Mouse (Mus musculus) forebrain, embryonic 10.5 days (tissue): ENCODE data around the gene Lgals7. TPM values are rescaled to one million over a fixed set of nuclear protein-coding genes. Genes with fewer than 3 reads are reported as not detected.

Experiments used
- DNase-seq: peaks from one replicate; pipeline ENCODE4 v3.0.0-alpha.2; 2017; ENCODE audit warnings: low spot score; ENCODE audit errors: extremely low spot score
- H3K27ac ChIP-seq: fragments of 300-500 bp; sonication (generic); 2 replicates; pipeline ENCODE4 v1.5.1; 2016; ENCODE audit warnings: mild to moderate bottlenecking
- H3K27me3 ChIP-seq: fragments of 300-500 bp; sonication (generic); 2 replicates; pipeline ENCODE4 v1.6.1; 2016; ENCODE audit warnings: mild to moderate bottlenecking; ENCODE audit not compliant: poor library complexity, severe bottlenecking
- H3K36me3 ChIP-seq: fragments of 300-500 bp; sonication (generic); replicated peaks from 2 replicates; pipeline ENCODE4 v1.6.1; 2016; ENCODE audit warnings: mild to moderate bottlenecking, moderate library complexity
- H3K4me1 ChIP-seq: fragments of 300-500 bp; sonication (generic); 2 replicates; pipeline ENCODE4 v1.6.1; 2016
- H3K4me3 ChIP-seq: fragments of 300-500 bp; sonication (generic); 2 replicates; pipeline ENCODE4 v1.5.1; 2016; ENCODE audit warnings: mild to moderate bottlenecking, moderate library complexity
- H3K9me3 ChIP-seq: fragments of 300-500 bp; sonication (generic); 2 replicates; pipeline ENCODE4 v1.6.1; 2016; ENCODE audit warnings: mild to moderate bottlenecking, moderate library complexity
- WGBS: fragments of 180-500 bp; shearing (Covaris S2); methylation state at CpG from one replicate; pipeline ENCODE4 v1.1.7; 2016; 5-methylcytosine and 5-hydroxymethylcytosine counted together
- polyA plus RNA-seq: library from polyadenylated mRNA; unstranded; fragments of >200 nt; fragmentation: Nextera tagmentation; extraction: Ambion mirVana; gene quantifications from 2 replicates; pipeline ENCODE4 v1.2.1, GENCODE M21; 2016

Lgals7 gene
- polyA plus RNA-seq, 1 experiment from 2014 or later = 0.26 TPM

DNA sequence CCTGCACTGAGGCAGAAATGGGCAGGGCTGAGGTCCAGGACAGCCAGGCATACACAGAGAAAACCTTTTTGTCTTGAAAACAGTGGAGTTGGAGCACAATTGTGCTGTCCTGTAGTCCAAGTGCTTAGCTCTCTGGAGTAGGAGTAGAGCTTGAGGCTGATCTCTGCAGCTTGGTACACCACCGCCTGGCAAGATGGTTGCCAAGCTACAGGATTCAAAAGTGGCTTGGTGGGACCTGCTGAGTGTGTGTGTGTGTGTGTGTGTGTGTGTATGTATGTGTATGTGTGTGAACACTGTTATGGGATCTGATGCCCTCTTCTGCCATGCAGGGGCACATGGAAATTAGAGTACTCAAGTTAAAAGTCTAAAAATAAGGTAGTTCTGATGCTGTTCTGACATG lies 41.1 kb upstream of the Lgals7 start:
- no peaks in the 10 kb centered on the region for H3K9me3 ChIP-seq
- no peaks in the 10 kb centered on the region for H3K27me3 ChIP-seq
- H3K36me3 ChIP-seq = peaks cover 59% of the 10 kb centered on the region
- H3K4me1 ChIP-seq = peaks cover 57% of the 10 kb centered on the region
- no peak for DNase-seq
- 59% methylated on average over 1 of the region's 1 CpGs for WGBS
- no peak overlapping the region for H3K4me3 ChIP-seq
- H3K27ac ChIP-seq = no peak overlapping the region

DNA sequence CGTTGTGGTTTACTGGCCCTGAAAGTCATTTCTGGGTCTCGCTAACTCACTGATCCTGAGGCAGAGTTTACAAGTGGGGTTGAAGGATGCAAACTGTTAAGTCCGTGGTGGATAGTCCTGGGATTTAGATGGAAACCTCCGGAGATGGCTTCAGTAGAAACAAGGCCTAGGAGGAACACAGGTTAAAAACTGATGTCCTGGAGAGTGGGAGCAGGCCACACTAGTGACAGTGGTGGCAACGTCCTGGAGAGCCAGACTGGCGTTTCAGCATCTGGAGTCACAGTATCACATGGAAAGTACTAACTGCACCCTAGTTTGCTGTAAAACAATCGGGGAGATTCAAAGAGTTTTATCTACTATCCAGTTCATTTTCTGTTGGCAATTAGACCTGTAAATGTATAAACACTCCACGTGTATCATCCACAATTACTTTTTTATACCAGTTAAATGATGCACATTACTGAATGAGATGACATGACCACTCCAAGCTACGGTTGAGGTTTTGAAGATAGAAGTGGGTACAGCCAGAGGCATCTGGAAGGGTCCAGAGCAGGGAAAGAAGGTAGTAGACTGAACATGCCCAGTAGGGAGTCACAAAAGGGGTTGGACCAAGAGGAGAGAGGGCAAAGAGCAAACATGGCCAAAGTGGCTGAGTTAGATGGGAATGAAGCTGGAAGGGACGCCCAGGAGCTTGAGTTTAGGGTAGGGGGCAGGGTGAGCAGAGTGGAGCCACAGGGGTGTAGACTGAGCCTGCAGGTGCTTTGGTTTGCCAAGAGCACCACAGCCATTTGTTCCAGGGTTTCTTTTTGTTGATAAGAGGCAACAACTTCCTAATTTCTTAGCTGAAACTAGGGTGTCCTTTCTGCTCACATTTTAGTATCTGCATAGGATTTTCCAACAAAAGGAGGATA lies 40.4 kb upstream of the Lgals7 start:
- peaks cover 52% of the 10 kb centered on the region for H3K36me3 ChIP-seq
- H3K27ac ChIP-seq = no peak overlapping the region
- H3K27me3 ChIP-seq = no peaks in the 10 kb centered on the region
- no peak overlapping the region for H3K4me3 ChIP-seq
- H3K9me3 ChIP-seq = no peaks in the 10 kb centered on the region
- peaks cover 50% of the 10 kb centered on the region for H3K4me1 ChIP-seq
- no peak for DNase-seq
- 63% methylated on average over 10 of the region's 10 CpGs for WGBS

DNA sequence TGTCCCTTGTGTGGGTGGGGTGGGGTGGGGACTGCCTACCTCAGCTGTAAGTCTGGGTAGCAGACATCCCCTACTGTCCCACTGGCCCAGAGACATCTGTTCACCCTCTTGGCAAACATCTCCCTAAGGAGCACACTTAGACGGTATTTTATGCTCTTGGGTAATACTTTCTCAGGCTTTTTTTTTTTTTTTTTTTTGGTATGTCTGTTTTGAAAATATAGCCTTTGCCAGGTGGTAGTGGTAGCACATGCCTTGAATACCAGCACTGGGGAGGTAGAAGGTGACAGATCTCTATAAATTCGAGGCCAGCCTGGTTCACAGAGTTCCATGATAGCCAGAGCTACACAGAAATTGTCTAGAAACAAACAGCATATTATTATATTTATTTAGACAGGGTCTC lies 39.7 kb upstream of the Lgals7 start:
- H3K4me1 ChIP-seq = peaks cover 43% of the 10 kb centered on the region
- 85% methylated on average over 2 of the region's 2 CpGs for WGBS
- H3K9me3 ChIP-seq = no peaks in the 10 kb centered on the region
- no peaks in the 10 kb centered on the region for H3K27me3 ChIP-seq
- no peak overlapping the region for H3K27ac ChIP-seq
- no peak overlapping the region for H3K4me3 ChIP-seq
- no peak for DNase-seq
- peaks cover 45% of the 10 kb centered on the region for H3K36me3 ChIP-seq

DNA sequence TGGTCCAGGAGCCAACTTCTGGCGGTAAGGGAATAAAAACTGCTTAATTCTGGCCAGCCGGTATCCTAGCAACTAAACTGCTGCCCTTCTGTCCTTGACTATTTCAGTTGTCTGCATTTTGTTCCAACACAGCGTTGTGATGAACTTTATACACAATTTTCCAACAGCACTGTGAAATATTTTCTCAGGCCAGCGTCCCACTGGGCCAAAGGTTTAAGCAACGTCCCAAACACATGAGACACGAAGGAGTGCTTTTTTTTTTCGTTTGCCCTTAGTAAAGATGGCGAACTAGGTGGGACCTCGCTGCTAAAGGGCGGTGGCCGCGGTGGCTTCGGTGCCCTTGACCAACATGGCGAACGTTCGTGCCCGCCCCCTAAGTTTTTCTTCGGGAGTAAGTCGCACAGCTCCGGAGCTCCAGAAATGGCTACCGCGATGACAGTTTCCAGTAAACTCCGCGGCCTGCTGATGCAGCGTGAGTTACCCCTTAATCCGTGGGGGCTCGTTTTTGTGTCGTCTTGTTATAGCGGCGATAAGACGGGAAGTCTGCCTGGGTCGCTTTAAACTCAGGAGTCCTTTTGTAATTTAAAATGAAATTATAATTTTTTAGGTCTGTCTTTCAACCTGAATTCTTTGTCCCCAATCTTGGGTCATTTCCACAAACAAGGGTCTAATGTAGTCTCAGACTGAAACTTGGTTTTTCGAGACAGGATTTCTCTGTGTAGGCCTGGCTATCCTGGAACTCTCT lies 38.5 kb upstream of the Lgals7 start, which contains the start of gene Ech1:
Ech1 (plus strand) TSS at position 277 of the 745 bp plus-strand sequence.
- Histone ChIP-seq H3K27me3 (no peaks in the 10 kb centered on the region), H3K36me3 (peaks cover 42% of the 10 kb centered on the region), H3K4me3 (peak within 1 kb of the TSS; percentile 56), H3K9me3 (peaks cover 5% of the 10 kb centered on the region; the same call in 1 of the 2 replicates), H3K4me1 (peaks cover 32% of the 10 kb centered on the region), H3K27ac (peak within 1 kb of the TSS; percentile 89)
- peak; percentile 88 for DNase-seq
- WGBS = 4% methylated on average over 33 of the region's 33 CpGs

DNA sequence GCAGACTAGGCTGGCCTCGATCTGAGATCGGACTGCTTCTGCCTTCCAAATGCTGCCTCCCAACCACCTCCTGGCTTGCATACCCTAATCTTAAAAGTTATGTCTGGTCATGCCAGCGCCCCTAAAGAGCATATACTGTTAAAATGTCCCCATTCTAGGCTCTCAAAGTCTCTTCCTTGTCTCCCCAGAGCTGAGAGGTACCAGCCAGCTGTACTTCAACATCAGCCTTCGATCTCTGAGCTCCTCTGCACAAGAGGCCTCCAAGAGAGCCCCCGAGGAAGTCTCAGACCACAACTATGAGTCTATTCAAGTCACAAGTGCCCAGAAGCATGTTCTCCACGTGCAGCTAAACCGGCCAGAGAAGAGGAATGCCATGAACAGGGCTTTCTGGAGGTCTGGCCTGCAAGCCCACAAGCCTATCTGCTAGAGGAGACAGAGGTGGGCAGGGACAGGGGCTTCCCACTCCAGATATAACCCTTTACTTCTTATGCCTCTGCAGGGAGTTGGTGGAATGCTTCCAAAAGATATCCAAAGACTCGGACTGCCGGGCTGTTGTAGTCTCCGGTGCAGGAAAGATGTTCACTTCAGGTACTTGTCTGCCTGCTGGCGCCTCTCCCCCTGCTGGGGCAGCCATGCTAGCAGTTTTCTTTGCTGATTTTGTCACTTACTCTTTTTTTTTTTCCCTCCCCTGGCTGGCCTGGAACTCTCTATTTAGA lies 37.8 kb upstream of the Lgals7 start:
- peak overlapping the region; percentile 89 for H3K27ac ChIP-seq
- H3K36me3 ChIP-seq = peaks cover 42% of the 10 kb centered on the region
- peaks cover 6% of the 10 kb centered on the region; the same call in 1 of the 2 replicates for H3K9me3 ChIP-seq
- WGBS = 68% methylated on average over 11 of the region's 11 CpGs
- H3K27me3 ChIP-seq = no peaks in the 10 kb centered on the region
- DNase-seq = no peak
- H3K4me1 ChIP-seq = peaks cover 25% of the 10 kb centered on the region
- peak overlapping the region; percentile 56 for H3K4me3 ChIP-seq

DNA sequence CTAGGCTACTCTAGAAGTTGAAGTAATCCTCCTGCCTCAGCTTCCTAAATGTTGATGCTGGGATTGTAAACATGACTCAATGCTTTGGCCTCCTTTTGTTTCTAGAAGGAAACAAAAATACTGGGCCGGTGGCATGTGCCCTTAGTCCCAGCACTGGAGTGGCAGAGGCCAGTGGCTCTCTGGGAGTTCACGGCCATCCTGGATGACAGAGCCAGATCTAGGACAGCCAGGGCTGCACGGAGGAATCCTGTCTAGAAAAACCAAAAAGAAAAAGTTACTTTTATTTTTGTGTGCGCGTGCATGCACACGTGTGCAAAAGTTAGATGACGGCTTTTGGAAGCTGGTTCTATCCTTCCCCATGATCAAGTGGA lies 37.3 kb upstream of the Lgals7 start:
- WGBS = 96% methylated on average over 7 of the region's 7 CpGs
- H3K4me1 ChIP-seq = peaks cover 20% of the 10 kb centered on the region
- H3K9me3 ChIP-seq = peaks cover 6% of the 10 kb centered on the region; the same call in 1 of the 2 replicates
- H3K27ac ChIP-seq = no peak overlapping the region
- no peak for DNase-seq
- no peaks in the 10 kb centered on the region for H3K27me3 ChIP-seq
- peaks cover 42% of the 10 kb centered on the region for H3K36me3 ChIP-seq
- H3K4me3 ChIP-seq = no peak overlapping the region; the same call in 1 of the 2 replicates

DNA sequence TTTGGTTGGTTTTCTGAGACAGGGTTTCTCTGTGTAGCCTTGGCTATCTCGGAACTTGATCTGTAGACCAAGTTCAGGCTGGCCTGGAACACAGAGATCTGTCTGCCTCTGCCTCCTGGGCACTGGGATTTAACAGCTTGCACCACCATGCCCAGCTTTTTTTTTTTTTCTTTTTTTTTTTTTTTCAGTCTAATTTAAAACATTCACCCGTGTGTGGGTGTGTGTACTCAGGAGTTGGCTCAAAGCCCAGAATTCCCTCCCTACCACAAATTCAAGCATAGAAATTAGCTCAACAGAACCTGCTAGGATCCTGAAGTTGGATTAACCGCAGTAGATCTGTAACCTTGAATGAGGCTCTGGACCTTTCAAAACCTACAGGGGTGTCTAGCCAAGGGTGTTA lies 36.3 kb upstream of the Lgals7 start:
- no peak for DNase-seq
- H3K4me1 ChIP-seq = peaks cover 17% of the 10 kb centered on the region
- H3K27me3 ChIP-seq = no peaks in the 10 kb centered on the region
- WGBS = 89% methylated on average over 3 of the region's 3 CpGs
- peaks cover 42% of the 10 kb centered on the region for H3K36me3 ChIP-seq
- no peak overlapping the region for H3K27ac ChIP-seq
- peaks cover 6% of the 10 kb centered on the region; the same call in 1 of the 2 replicates for H3K9me3 ChIP-seq
- H3K4me3 ChIP-seq = no peak overlapping the region

DNA sequence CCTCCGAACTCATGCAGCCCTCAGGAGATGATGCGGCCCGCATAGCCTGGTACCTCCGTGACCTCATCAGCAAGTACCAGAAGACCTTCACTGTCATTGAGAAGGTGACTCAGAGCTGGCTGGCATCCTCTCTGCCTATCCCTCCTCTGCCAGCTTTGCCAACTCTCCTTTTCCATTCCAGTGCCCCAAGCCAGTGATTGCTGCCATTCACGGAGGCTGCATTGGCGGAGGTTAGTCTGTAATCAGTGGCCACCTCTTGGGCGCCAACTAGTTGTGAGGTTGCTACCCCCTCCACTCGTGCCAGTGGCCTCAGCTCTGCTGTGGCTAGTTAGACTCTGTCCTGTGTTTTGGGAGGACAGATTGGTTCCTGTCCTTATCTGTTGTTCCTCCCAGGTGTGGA lies 33.8 kb upstream of the Lgals7 start:
- no peaks in the 10 kb centered on the region for H3K27me3 ChIP-seq
- WGBS = 95% methylated on average over 8 of the region's 8 CpGs

DNA sequence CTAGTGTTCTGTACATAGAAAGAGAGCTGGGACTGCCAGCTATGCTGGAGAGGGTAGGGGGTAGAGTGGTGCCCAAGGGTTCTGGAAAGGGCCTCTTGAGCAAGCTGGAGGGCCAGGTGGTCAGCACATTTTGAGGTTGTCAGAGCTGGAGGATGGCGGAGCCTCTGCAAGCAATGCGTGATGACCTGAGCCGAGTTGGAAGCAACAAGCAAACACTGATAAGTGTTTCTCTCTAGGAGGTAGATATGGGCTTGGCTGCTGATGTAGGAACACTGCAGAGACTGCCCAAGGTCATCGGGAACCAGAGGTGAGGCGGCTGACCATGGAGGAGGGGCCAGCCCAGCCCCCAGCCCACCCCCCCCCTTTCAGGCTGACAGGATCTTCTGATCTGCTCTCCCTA lies 32.7 kb upstream of the Lgals7 start:
- no peak overlapping the region for H3K27ac ChIP-seq
- no peak for DNase-seq
- H3K4me1 ChIP-seq = peaks cover 5% of the 10 kb centered on the region
- H3K4me3 ChIP-seq = no peak overlapping the region
- H3K36me3 ChIP-seq = peaks cover 31% of the 10 kb centered on the region
- whole genome bisulfite sequencing = 90% methylated on average over 5 of the region's 5 CpGs
- peaks cover 6% of the 10 kb centered on the region; the same call in 1 of the 2 replicates for H3K9me3 ChIP-seq
- no peaks in the 10 kb centered on the region for H3K27me3 ChIP-seq

More for the DNA sequence above, 33.8 kb upstream of the Lgals7 start:
- no peak overlapping the region for H3K27ac ChIP-seq
- H3K36me3 ChIP-seq = peaks cover 31% of the 10 kb centered on the region
- H3K4me1 ChIP-seq = peaks cover 13% of the 10 kb centered on the region
- no peak overlapping the region for H3K4me3 ChIP-seq
- H3K9me3 ChIP-seq = peaks cover 6% of the 10 kb centered on the region; the same call in 1 of the 2 replicates
- no peak for DNase-seq

DNA sequence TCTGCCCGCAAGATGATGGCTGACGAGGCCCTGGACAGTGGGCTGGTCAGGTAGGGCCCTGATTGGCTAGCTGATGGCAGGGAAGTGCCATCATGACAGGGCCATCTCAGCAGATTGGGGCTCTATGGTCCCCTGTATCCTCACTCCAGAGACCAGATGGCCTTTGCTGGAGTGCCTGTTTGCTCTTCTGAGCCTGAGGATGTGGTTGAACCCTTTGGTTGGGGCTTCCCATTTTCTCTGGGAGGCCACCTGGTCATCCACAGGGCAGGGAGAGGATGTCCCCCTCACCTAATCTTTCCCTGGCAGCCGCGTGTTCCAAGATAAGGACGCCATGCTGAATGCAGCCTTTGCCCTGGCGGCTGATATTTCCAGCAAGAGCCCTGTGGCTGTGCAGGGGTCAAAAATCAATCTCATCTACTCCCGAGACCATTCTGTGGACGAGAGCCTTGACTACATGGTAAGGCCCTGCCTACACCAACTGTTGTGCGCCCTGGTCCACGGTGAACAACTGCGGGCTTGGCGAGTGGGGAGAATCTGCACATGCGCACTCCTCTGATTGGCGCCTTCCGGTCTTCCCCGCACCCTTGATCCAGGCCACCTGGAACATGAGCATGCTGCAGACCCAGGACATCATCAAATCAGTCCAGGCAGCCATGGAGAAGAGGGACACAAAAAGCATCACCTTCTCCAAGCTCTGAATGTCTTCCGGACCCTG lies 32.1 kb upstream of the Lgals7 start:
- Histone ChIP-seq H3K4me3 (no peak overlapping the region), H3K9me3 (peaks cover 6% of the 10 kb centered on the region; the same call in 1 of the 2 replicates), H3K27me3 (no peaks in the 10 kb centered on the region), H3K36me3 (peaks cover 31% of the 10 kb centered on the region), H3K4me1 (no peaks in the 10 kb centered on the region), H3K27ac (no peak overlapping the region)
- 91% methylated on average over 17 of the region's 17 CpGs for WGBS
- no peak for DNase-seq

DNA sequence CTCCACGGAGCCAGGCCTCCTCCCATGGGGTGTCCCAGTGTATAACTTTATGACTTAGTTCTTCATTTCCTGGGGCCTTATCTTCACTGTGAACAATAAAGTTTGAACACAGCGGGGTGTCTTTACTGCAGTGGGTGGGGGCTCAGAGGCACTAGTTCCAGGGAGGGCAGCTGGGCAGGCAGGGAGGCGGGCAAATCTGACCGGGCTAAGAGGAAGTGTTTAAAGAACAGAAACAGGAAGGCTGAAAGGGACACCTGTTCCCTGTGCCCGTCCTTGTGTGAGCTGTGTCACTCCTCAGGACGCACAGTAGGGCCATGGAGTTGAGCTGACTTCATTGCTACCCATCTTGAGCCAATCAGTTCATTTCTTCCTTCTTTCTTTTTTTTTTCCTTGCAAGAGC lies 31.5 kb upstream of the Lgals7 start:
- Histone ChIP-seq H3K4me1 (no peaks in the 10 kb centered on the region), H3K27ac (no peak overlapping the region), H3K27me3 (no peaks in the 10 kb centered on the region), H3K4me3 (no peak overlapping the region), H3K36me3 (peaks cover 31% of the 10 kb centered on the region), H3K9me3 (peaks cover 6% of the 10 kb centered on the region; the same call in 1 of the 2 replicates)
- 88% methylated on average over 6 of the region's 6 CpGs for WGBS
- DNase-seq = no peak
